Mouse (Mus musculus): ENCODE measurements around the gene 9930021J03Rik.

DNA sequence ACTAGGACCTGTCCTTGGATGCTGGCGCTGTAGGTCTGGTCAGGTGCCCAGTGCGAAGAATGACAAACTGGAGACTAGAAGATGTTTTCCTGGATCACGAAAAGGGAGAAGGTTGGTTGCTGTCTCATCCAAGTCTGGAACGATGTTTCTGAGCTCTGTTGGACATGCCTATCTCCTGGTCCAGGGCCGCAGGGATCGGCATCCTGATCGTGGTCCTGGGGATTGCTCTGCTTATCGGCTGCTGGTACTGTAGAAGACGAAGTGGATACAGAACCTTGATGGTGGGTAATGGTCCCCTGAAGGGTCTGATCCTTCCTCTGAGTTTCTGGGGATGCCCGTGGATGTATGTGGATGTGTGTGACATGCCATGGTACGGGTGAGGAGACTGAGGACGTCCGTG, 101.4 kb downstream of the 9930021J03Rik start:
- TF ChIP-seq CTCF (IDR thresholded peaks at IDR 0.05; ENCODE audit: extremely low read depth, insufficient read depth, insufficient read length, insufficient replicate concordance) (no peak), POLR2A (IDR thresholded peaks at IDR 0.05; ENCODE audit: low read depth, low read length) (no peak)

Measured in spleen, adult 2 months (tissue).